Mouse (Mus musculus) heart, embryonic 13.5 days (tissue): ENCODE results near the gene Atoh8. TPM values are rescaled to one million over a fixed set of nuclear protein-coding genes. Genes with fewer than 3 reads are reported as not detected.

Experiments used
- ATAC-seq: fragments of 200-750 bp; cut with Nextera tagmentation; 2 replicates; pipeline ENCODE4 v1.8.0; 2017; ENCODE audit warnings: moderate TSS enrichment; ENCODE audit not compliant: insufficient number of reproducible peaks, low FRiP score, low TSS enrichment; ENCODE audit errors: extremely low read depth
- H3K27ac ChIP-seq: fragments of 300-500 bp; sonication (generic); replicated peaks from 2 replicates; pipeline ENCODE4 v1.5.1; 2015; ENCODE audit warnings: moderate library complexity, mild to moderate bottlenecking, inconsistent platforms
- H3K27me3 ChIP-seq: fragments of 300-500 bp; sonication (generic); replicated peaks from 2 replicates; pipeline ENCODE4 v1.6.1; 2015; ENCODE audit warnings: mild to moderate bottlenecking, inconsistent platforms
- H3K36me3 ChIP-seq: fragments of 300-500 bp; sonication (generic); 2 replicates; pipeline ENCODE4 v1.6.1; 2015; ENCODE audit warnings: mild to moderate bottlenecking, inconsistent platforms
- H3K4me1 ChIP-seq: fragments of 300-500 bp; sonication (generic); 2 replicates; pipeline ENCODE4 v1.6.1; 2015; ENCODE audit warnings: inconsistent platforms
- H3K4me2 ChIP-seq: fragments of 300-500 bp; sonication (generic); 2 replicates; pipeline ENCODE4 v1.6.1; 2015; ENCODE audit warnings: inconsistent platforms, mild to moderate bottlenecking, moderate library complexity
- H3K4me3 ChIP-seq: fragments of 300-500 bp; sonication (generic); 2 replicates; pipeline ENCODE4 v1.5.1; 2015; ENCODE audit warnings: moderate library complexity, mild to moderate bottlenecking, inconsistent platforms
- H3K9ac ChIP-seq: fragments of 300-500 bp; sonication (generic); 2 replicates; pipeline ENCODE4 v1.6.1; 2015; ENCODE audit warnings: inconsistent platforms, mild to moderate bottlenecking, moderate library complexity
- H3K9me3 ChIP-seq: fragments of 300-500 bp; sonication (generic); 2 replicates; pipeline ENCODE4 v1.6.1; 2016; ENCODE audit warnings: inconsistent platforms
- WGBS: fragments of 180-500 bp; shearing (Covaris S2); methylation state at CpG from one replicate; pipeline ENCODE4 v1.1.7; 2015; ENCODE audit warnings: mixed read lengths; 5-methylcytosine and 5-hydroxymethylcytosine counted together
- polyA plus RNA-seq: library from polyadenylated mRNA; unstranded; fragments of >200 nt; fragmentation: Nextera tagmentation; extraction: Ambion mirVana; gene quantifications from 2 replicates; pipeline ENCODE4 v1.2.1, GENCODE M21; 2015

Gene Atoh8
- polyA plus RNA-seq, 1 experiment from 2014 or later: 13.7 TPM

DNA sequence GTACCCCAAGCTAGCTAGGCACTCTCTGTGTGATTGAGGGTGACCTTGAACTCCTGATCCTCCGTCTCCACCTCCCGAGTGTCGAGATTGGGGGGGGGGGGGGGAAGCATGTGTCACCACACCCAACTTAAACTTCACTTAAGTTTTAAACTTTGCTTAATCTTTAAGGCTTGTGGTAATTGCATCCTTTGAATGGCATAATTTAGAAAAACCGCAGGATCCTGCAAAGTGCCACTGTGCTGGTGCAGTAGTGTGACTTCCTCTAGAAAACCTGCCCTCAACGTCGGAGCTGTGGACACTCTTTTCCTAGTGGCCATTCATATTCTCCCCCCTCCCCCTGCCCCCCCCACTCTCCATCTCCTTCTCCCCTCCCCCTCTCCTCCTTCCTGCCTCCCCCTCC lies 45.3 kb downstream of the Atoh8 start:
- Histone ChIP-seq H3K27me3 (no peaks in the 10 kb centered on the region), H3K36me3 (no peaks in the 10 kb centered on the region), H3K4me1 (peaks cover 32% of the 10 kb centered on the region), H3K27ac (no peak overlapping the region), H3K4me2 (no peak overlapping the region), H3K9me3 (no peaks in the 10 kb centered on the region), H3K9ac (no peak overlapping the region), H3K4me3 (no peak overlapping the region)
- ATAC-seq: no peak
- WGBS: 26% methylated on average over 6 of the region's 6 CpGs

DNA sequence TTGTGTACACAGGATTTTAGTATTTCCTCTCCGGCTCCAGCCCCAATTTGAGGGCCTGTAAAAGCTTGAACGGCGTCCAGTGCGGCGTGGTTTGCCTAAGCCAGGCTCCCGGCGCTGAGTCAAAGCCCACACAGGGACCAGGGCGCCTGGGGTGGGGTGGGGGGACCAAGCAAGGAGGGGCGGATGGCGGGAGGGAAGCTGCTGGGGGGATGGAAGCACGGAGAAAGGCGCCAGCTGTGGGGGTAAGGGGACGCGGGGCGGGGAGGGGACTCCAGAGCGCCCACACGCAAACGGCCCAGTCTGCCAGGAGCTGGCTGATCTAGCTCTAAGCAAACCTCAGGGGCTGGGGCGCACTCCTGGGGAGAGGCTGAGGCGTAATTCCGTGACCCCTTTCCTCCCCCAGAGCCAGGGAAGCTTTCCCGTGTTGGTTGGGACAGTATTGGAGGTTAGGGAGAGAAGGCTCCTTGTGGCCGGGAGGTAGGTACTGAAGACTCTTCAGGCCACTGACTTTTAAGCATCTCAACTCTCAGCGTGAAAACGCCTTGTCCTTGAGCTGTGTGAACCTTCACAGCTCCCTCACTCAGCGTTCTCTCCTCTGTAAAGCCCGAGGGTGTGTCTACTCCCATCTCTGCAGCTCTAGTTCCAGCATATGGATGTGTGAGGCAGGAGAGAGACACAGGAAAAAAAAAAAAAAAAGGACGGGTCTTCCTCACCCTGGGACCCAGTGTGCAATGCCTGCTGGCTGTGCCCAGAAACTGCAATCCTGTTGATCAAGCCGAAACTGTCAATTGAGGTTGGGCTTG lies 46.1 kb downstream of the Atoh8 start:
- WGBS: 6% methylated on average over 28 of the region's 29 CpGs
- peak overlapping the region; percentile 31 for H3K4me3 ChIP-seq
- no peaks in the 10 kb centered on the region for H3K36me3 ChIP-seq
- no peaks in the 10 kb centered on the region for H3K9me3 ChIP-seq
- 0 out of 2 replicates have a peak, but pooled peaks cover 3% of the 10 kb centered on the region for H3K27me3 ChIP-seq
- H3K27ac ChIP-seq: peak overlapping the region; percentile 33
- ATAC-seq: 0 out of 2 replicates have a peak, but pooled peaks have one; percentile 29
- peak overlapping the region; percentile 64 for H3K4me2 ChIP-seq
- H3K4me1 ChIP-seq: peaks cover 32% of the 10 kb centered on the region
- H3K9ac ChIP-seq: peak overlapping the region; percentile 75

DNA sequence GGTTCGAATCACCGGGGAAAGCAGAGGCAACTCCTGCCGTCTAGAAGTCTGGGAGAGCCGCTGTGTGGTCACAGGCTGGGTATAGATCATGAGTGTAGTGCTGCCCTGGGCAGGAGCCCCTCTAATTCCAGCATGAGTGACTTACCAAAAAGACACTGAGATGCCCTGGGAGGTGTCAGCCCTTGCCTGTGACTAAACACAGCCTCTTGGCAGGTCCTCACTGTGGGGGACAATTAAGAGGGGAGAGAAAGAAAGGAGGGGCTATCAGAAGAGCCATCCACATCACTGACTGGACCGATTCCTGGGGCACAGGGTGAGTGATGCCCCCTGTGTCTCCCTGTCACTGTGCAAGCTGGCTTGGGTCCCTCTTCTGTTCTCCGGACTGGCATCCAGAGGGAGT lies 48.6 kb downstream of the Atoh8 start:
- H3K9me3 ChIP-seq: no peaks in the 10 kb centered on the region
- H3K27ac ChIP-seq: no peak overlapping the region
- peaks cover 33% of the 10 kb centered on the region for H3K4me1 ChIP-seq
- no peak overlapping the region for H3K4me2 ChIP-seq
- no peaks in the 10 kb centered on the region for H3K36me3 ChIP-seq
- 0 out of 2 replicates have a peak, but pooled peaks cover 3% of the 10 kb centered on the region for H3K27me3 ChIP-seq
- no peak overlapping the region for H3K4me3 ChIP-seq
- no peak overlapping the region for H3K9ac ChIP-seq
- no peak for ATAC-seq
- WGBS: 80% methylated on average over 6 of the region's 6 CpGs

DNA sequence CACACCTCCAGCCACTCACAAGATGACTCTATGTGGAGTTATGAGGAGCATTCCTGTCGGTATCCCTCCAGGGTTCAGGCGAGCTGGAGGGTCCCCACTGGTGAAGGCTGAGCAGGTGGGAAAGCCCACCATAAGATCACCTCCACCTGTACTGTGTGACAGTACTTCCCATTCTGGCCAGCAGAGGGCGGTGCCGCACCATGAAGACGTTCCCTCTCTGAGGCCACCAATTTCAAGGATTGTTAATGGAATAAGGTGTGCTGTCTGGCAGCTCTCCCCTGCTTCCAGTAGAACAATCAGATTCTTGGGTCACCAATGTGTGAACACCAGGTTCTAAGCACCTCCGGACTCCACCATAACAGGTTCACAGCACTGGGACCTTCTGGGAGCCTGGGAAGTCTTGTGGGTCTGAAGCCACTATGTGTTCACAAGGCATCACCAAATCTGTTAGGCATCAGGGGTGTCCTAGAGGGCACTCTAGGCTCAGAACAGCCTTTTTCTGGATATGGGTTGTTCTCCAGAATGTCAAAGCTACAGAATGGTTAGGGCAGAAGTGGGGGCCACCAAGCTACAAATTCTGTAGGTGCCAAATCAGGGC lies 49.4 kb downstream of the Atoh8 start:
- 6% methylated on average over 6 of the region's 6 CpGs for WGBS
- Histone ChIP-seq H3K4me3 (no peak overlapping the region), H3K27ac (no peak overlapping the region), H3K4me1 (peaks cover 41% of the 10 kb centered on the region), H3K9ac (no peak overlapping the region), H3K27me3 (0 out of 2 replicates have a peak, but pooled peaks cover 3% of the 10 kb centered on the region), H3K9me3 (no peaks in the 10 kb centered on the region), H3K36me3 (no peaks in the 10 kb centered on the region), H3K4me2 (no peak overlapping the region)
- peak; percentile 6; the same call in 1 of the 2 replicates for ATAC-seq

DNA sequence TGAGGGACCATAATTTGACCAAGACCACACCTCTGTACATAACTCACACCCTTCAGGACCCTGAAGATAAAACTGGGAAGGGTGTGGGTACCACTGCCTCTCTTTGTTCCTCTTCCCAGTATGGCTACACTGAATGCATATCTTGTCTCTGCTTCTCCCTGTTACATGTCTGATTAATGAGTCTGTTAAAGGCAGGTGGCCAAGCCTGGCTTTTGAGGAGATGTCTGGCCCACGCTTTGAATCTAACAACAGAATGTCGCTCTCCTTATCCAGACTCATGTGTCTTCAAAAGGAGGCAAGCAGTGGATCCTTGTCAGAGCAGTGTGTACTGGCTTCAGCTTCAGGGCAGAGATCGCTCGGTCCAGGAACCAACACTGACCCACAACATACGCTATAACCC lies 50.8 kb downstream of the Atoh8 start:
- H3K27ac ChIP-seq: no peak overlapping the region
- no peak for ATAC-seq
- no peaks in the 10 kb centered on the region for H3K9me3 ChIP-seq
- no peak overlapping the region for H3K9ac ChIP-seq
- H3K36me3 ChIP-seq: no peaks in the 10 kb centered on the region
- no peak overlapping the region for H3K4me2 ChIP-seq
- no peak overlapping the region for H3K4me3 ChIP-seq
- WGBS: 79% methylated on average over 5 of the region's 5 CpGs
- H3K27me3 ChIP-seq: 0 out of 2 replicates have a peak, but pooled peaks cover 3% of the 10 kb centered on the region
- H3K4me1 ChIP-seq: peaks cover 41% of the 10 kb centered on the region

DNA sequence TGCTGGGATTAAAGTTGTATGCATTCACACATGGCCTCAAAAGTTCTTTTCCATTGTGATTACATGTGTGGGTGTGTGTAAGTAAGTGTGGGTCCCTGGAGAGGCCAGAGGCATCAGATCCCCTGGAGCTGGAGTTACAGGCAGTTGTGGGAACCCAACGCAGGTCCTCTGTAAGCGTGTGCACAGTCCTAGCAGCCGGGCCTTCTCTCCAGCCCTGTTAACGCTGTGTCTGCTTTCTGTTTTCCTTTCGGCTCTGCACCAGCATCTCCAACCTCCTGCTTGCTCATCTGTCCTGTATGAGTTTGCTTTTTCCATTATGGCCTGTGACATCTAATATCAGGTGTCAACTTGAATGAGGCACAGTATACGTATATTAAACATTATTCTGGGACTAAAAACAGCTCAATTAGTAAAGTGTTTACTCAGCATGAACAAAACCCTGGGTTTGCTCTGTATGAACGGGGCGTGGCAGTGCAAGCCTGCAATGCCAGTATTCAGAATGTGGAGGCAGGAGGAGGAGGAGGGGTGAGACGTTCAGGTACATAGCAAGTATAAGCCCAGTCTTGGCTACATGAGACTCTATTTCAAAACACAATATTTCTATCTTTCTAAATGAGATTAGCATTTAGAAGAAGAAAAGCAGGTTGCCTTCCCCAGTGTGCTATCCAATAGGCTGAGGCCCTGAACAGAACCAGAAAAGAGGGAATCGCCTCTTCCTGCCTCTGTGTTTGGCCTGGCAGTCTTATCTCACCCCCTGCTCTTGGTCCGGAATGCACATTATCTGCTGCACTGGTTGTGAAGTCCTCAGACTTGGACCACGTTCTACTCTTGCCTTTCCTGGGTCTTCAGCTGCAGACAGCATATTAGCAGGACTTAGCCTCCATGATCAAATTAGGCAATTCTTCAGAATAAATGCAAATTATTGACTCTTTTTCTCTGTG lies 55.5 kb downstream of the Atoh8 start:
- Histone ChIP-seq H3K27me3 (no peaks in the 10 kb centered on the region), H3K4me2 (no peak overlapping the region), H3K9ac (no peak overlapping the region), H3K4me3 (no peak overlapping the region), H3K4me1 (peaks cover 29% of the 10 kb centered on the region), H3K9me3 (no peaks in the 10 kb centered on the region), H3K27ac (peak overlapping the region; percentile 36), H3K36me3 (no peaks in the 10 kb centered on the region)
- ATAC-seq: no peak
- 37% methylated on average over 12 of the region's 12 CpGs for WGBS

DNA sequence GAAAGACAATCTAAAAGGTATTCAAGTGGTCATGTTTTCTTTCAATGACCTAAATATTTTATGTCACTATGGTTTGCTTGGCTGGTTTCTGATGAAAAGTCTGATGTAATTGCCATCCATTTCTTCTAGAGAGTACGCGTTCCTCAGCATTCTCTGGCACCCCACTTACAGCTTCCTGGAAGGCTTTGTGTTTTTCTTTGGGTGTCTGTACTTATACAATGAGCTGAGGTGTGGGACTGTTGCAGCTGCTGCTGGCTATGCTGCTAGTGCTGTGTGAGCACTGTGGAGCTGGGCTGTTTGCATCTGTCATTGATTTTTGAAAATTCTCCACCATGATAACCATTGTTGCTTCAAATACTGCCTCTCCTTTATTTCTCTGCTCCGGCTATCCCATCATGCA lies 56.4 kb downstream of the Atoh8 start:
- no peaks in the 10 kb centered on the region for H3K36me3 ChIP-seq
- no peaks in the 10 kb centered on the region for H3K27me3 ChIP-seq
- ATAC-seq: no peak
- H3K27ac ChIP-seq: 0 out of 2 replicates have a peak overlapping the region, but pooled peaks have one; percentile 36
- peaks cover 29% of the 10 kb centered on the region for H3K4me1 ChIP-seq
- H3K9ac ChIP-seq: no peak overlapping the region
- H3K9me3 ChIP-seq: no peaks in the 10 kb centered on the region
- H3K4me3 ChIP-seq: no peak overlapping the region
- WGBS: 84% methylated on average over 3 of the region's 3 CpGs
- H3K4me2 ChIP-seq: no peak overlapping the region

DNA sequence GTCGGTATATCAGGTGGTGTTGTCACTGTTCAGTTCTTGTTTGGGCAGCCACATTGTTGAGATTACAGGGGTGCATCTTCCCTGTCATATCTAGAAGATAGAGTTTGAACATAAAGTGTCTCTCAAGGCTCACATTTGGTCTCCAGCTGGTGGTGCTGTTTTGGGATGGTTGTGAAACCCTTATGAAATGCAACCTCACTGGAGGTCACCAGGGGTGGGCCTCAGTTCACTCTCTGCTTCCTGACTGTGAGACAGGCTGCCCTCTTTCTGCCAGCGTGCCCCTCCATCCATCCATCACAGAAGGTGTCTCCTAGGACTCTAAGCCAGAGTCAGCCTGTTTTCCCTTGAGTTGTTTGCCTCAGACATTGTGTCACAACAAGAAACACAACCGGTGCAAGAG lies 58.0 kb downstream of the Atoh8 start:
- peaks cover 29% of the 10 kb centered on the region for H3K4me1 ChIP-seq
- H3K36me3 ChIP-seq: no peaks in the 10 kb centered on the region
- H3K27ac ChIP-seq: no peak overlapping the region
- no peak overlapping the region for H3K4me2 ChIP-seq
- ATAC-seq: no peak
- no peak overlapping the region for H3K4me3 ChIP-seq
- 64% methylated on average over 3 of the region's 3 CpGs for WGBS
- no peaks in the 10 kb centered on the region for H3K27me3 ChIP-seq
- H3K9me3 ChIP-seq: no peaks in the 10 kb centered on the region
- H3K9ac ChIP-seq: no peak overlapping the region

DNA sequence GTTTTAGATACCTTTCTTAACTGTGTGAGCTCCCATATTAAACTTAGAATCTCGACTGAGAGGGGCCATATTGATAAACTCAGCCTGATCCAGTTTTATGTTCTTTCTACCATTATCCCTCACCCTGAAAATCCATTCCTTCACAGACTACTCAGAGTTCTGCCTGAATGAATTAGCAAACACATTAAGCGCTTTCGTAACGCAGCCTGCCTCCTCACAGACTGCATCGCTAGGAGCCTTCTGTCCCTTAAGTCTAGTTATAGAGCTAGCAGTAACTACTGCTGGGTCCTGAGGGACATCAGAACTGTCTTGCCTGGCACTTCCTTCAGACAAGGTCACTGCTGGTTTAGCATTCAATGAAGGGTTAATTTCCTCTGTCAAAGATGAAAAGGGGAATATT lies 59.4 kb downstream of the Atoh8 start:
- no peaks in the 10 kb centered on the region for H3K9me3 ChIP-seq
- peaks cover 20% of the 10 kb centered on the region for H3K4me1 ChIP-seq
- H3K4me2 ChIP-seq: no peak overlapping the region
- WGBS: 76% methylated on average over 5 of the region's 5 CpGs
- H3K27ac ChIP-seq: no peak overlapping the region
- no peaks in the 10 kb centered on the region for H3K27me3 ChIP-seq
- no peak overlapping the region for H3K4me3 ChIP-seq
- no peak overlapping the region for H3K9ac ChIP-seq
- no peak for ATAC-seq
- H3K36me3 ChIP-seq: no peaks in the 10 kb centered on the region

DNA sequence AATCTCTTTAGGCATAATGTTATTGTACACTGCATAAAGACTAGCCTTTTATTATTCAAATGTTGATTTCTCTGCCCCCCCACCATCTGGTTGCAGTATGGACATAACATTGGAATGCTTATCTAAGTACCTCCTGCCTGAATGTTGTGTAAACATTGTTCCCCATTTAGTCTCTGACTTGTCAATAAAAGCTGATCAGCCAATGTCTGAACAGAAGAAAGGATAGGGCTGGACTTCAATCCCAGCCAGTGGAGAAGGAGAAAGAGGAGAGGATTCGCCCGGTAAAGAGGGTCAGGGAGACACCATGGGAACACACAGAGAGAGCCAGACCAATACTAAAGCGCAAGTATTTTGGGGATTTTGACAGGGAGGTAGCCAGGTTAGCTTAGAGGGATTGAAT lies 60.0 kb downstream of the Atoh8 start:
- no peak for ATAC-seq
- H3K4me3 ChIP-seq: no peak overlapping the region
- H3K36me3 ChIP-seq: no peaks in the 10 kb centered on the region
- H3K9me3 ChIP-seq: no peaks in the 10 kb centered on the region
- no peaks in the 10 kb centered on the region for H3K27me3 ChIP-seq
- H3K4me2 ChIP-seq: no peak overlapping the region
- H3K4me1 ChIP-seq: peaks cover 15% of the 10 kb centered on the region
- H3K27ac ChIP-seq: no peak overlapping the region
- 47% methylated on average over 3 of the region's 3 CpGs for WGBS
- no peak overlapping the region for H3K9ac ChIP-seq

DNA sequence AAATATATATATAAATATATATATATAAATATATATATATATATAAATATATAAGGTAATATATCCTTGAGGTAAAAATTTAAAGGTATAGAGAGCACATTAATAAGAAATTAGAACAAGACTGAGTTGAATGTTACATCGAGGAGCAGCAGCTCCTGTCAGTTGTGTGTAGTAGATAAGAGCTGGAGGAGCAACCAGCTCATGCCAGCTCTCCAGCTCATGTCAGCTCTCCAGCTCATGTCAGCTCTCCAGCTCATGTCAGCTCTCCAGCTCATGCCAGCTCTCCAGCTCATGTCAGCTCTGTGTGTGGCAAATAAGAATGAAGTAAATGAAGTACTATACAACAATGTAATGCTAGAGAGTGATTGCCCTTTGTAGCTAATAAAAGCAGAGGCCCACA lies 62.0 kb downstream of the Atoh8 start:
- no peak overlapping the region for H3K27ac ChIP-seq
- no peak overlapping the region for H3K4me3 ChIP-seq
- no peak overlapping the region for H3K9ac ChIP-seq
- H3K27me3 ChIP-seq: no peaks in the 10 kb centered on the region
- H3K36me3 ChIP-seq: no peaks in the 10 kb centered on the region
- no peak overlapping the region for H3K4me2 ChIP-seq
- no peaks in the 10 kb centered on the region for H3K9me3 ChIP-seq
- no peaks in the 10 kb centered on the region for H3K4me1 ChIP-seq
- 34% methylated on average over 1 of the region's 1 CpGs for WGBS
- ATAC-seq: no peak
